Mouse (Mus musculus) heart, embryonic 12.5 days (tissue): ENCODE measurements at regions not wholly inside any gene's neighbourhood (a gene's known extent, or its start where the extent isn't known, plus 50 kb on each side); places are given as distances from the start of the nearest gene placed in this dataset.

Experiments
- ATAC-seq: fragments of 200-750 bp; cut with Nextera tagmentation; 2 replicates; pipeline ENCODE4 v1.8.0; 2017; ENCODE audit warnings: moderate TSS enrichment, moderate library complexity; ENCODE audit not compliant: insufficient number of reproducible peaks, low FRiP score
- H3K27ac ChIP-seq: fragments of 300-500 bp; sonication (generic); 2 replicates; pipeline ENCODE4 v1.5.1; 2016; ENCODE audit warnings: mild to moderate bottlenecking, moderate library complexity; ENCODE audit not compliant: poor library complexity, severe bottlenecking
- H3K27me3 ChIP-seq: fragments of 300-500 bp; sonication (generic); replicated peaks from 2 replicates; pipeline ENCODE4 v1.6.1; 2016; ENCODE audit warnings: mild to moderate bottlenecking, moderate library complexity
- H3K36me3 ChIP-seq: fragments of 300-500 bp; sonication (generic); 2 replicates; pipeline ENCODE4 v1.6.1; 2016; ENCODE audit warnings: mild to moderate bottlenecking, moderate library complexity
- H3K4me1 ChIP-seq: fragments of 300-500 bp; sonication (generic); replicated peaks from 2 replicates; pipeline ENCODE4 v1.6.1; 2016; ENCODE audit warnings: mild to moderate bottlenecking
- H3K4me2 ChIP-seq: fragments of 300-500 bp; sonication (generic); 2 replicates; pipeline ENCODE4 v1.6.1; 2016; ENCODE audit warnings: mild to moderate bottlenecking, moderate library complexity
- H3K4me3 ChIP-seq: fragments of 300-500 bp; sonication (generic); 2 replicates; pipeline ENCODE4 v1.5.1; 2016; ENCODE audit warnings: mild to moderate bottlenecking
- H3K9ac ChIP-seq: fragments of 300-500 bp; sonication (generic); 2 replicates; pipeline ENCODE4 v1.6.1; 2016; ENCODE audit warnings: mild to moderate bottlenecking, moderate library complexity
- H3K9me3 ChIP-seq: fragments of 300-500 bp; sonication (generic); replicated peaks from 2 replicates; pipeline ENCODE4 v1.6.1; 2016; ENCODE audit warnings: mild to moderate bottlenecking, moderate library complexity
- whole genome bisulfite sequencing: fragments of 180-500 bp; shearing (Covaris S2); methylation state at CpG from one replicate; pipeline ENCODE4 v1.1.7; 2016; 5-methylcytosine and 5-hydroxymethylcytosine counted together

- no peak for ATAC-seq
- H3K4me2 ChIP-seq, result no peak overlapping the region
Observed at GRCm38 (mm10) chr13:107462791-107463190, 440.9 kb upstream of the Kif2a start.

GRCm38 (mm10) chr13:107461048-107461912 is 439.4 kb upstream of the Kif2a start:
- 0 out of 2 replicates have a peak overlapping the region, but pooled peaks have one; percentile 10 for H3K4me3 ChIP-seq
- 17% methylated on average over 16 of the region's 16 CpGs for WGBS

More at GRCm38 (mm10) chr13:107462791-107463190, 440.9 kb upstream of the Kif2a start:
- Histone ChIP-seq H3K36me3 (no peaks in the 10 kb centered on the region), H3K9me3 (no peaks in the 10 kb centered on the region), H3K27ac (no peak overlapping the region), H3K4me3 (no peak overlapping the region), H3K9ac (no peak overlapping the region), H3K4me1 (peaks cover 4% of the 10 kb centered on the region; the same call in 1 of the 2 replicates), H3K27me3 (no peaks in the 10 kb centered on the region)
- 87% methylated on average over 7 of the region's 7 CpGs for WGBS

DNA sequence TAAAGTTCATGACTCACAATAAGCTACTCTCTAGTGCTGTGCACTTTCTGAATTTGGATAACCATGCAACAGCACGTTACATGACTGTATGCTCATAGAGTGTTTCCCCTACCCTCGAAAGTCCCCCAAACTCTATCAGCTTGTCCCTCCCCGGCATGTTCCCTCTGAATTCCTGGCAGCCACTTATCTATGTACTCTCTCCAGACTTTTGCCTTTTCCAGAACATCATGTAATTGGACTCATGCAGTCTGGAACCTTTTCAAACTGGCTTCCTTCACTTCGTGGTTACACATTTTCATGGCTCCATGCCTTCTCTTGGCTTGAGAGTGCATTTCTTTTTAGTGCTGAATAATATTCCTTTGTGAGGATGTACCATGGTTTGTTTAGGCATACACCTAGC is 436.8 kb upstream of the Kif2a start:
- Histone ChIP-seq H3K9me3 (no peaks in the 10 kb centered on the region), H3K9ac (no peak overlapping the region), H3K27ac (no peak overlapping the region), H3K4me2 (no peak overlapping the region), H3K4me3 (no peak overlapping the region), H3K4me1 (peaks cover 4% of the 10 kb centered on the region; the same call in 1 of the 2 replicates), H3K27me3 (0 out of 2 replicates have a peak, but pooled peaks cover 4% of the 10 kb centered on the region), H3K36me3 (no peaks in the 10 kb centered on the region)
- no peak for ATAC-seq
- WGBS, result 64% methylated on average over 4 of the region's 4 CpGs

More at GRCm38 (mm10) chr13:107461048-107461912, 439.4 kb upstream of the Kif2a start:
- Histone ChIP-seq H3K9ac (no peak overlapping the region), H3K9me3 (no peaks in the 10 kb centered on the region), H3K4me1 (peaks cover 4% of the 10 kb centered on the region; the same call in 1 of the 2 replicates), H3K36me3 (no peaks in the 10 kb centered on the region), H3K4me2 (0 out of 2 replicates have a peak overlapping the region, but pooled peaks have one; percentile 28), H3K27ac (no peak overlapping the region), H3K27me3 (no peaks in the 10 kb centered on the region)
- ATAC-seq, result 0 out of 2 replicates have a peak, but pooled peaks have one; percentile 42

GRCm38 (mm10) chr13:107457270-107457669 is 435.3 kb upstream of the Kif2a start:
- ATAC-seq, result no peak
- no peak overlapping the region for H3K4me3 ChIP-seq
- H3K36me3 ChIP-seq, result no peaks in the 10 kb centered on the region
- no peak overlapping the region for H3K27ac ChIP-seq
- peaks cover 4% of the 10 kb centered on the region; the same call in 1 of the 2 replicates for H3K4me1 ChIP-seq
- 0 out of 2 replicates have a peak, but pooled peaks cover 4% of the 10 kb centered on the region for H3K27me3 ChIP-seq
- no peak overlapping the region for H3K4me2 ChIP-seq
- 73% methylated on average over 10 of the region's 10 CpGs for whole genome bisulfite sequencing
- H3K9me3 ChIP-seq, result no peaks in the 10 kb centered on the region
- H3K9ac ChIP-seq, result no peak overlapping the region

DNA sequence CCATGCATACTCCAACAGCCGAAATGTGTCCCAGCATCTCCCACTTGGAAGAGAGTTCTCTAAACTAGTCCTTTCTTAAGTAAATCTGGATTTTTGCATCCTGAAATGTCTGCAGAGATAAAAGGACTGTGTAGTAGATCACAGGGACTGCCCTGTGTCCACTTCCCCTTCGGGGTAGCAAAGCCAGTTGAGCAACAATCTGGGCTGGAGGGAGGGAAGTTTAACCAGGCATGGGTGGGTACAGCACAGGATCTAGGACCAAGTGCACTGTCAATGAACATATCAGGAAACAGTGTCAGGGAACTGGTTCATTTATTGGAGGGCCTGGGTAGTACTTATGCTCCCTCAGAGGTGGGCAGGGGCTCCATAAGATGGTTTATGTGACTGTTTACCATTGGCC is 434.5 kb upstream of the Kif2a start:
- Histone ChIP-seq H3K36me3 (no peaks in the 10 kb centered on the region), H3K4me1 (peaks cover 1% of the 10 kb centered on the region; the same call in 1 of the 2 replicates), H3K27me3 (0 out of 2 replicates have a peak, but pooled peaks cover 4% of the 10 kb centered on the region), H3K9me3 (peaks cover 5% of the 10 kb centered on the region; the same call in 1 of the 2 replicates), H3K27ac (no peak overlapping the region), H3K9ac (no peak overlapping the region), H3K4me3 (no peak overlapping the region), H3K4me2 (no peak overlapping the region)
- WGBS, result 80% methylated on average over 2 of the region's 2 CpGs
- no peak for ATAC-seq

- Histone ChIP-seq H3K4me2 (no peak overlapping the region), H3K4me3 (no peak overlapping the region), H3K9me3 (peaks cover 5% of the 10 kb centered on the region; the same call in 1 of the 2 replicates), H3K9ac (no peak overlapping the region), H3K27ac (no peak overlapping the region), H3K36me3 (no peaks in the 10 kb centered on the region), H3K4me1 (no peaks in the 10 kb centered on the region), H3K27me3 (no peaks in the 10 kb centered on the region)
- 75% methylated on average over 11 of the region's 11 CpGs for WGBS
- ATAC-seq, result no peak
Observed at GRCm38 (mm10) chr13:107449598-107450179, 427.8 kb upstream of the Kif2a start.

- H3K36me3 ChIP-seq, result no peaks in the 10 kb centered on the region
- no peak overlapping the region for H3K9ac ChIP-seq
- ATAC-seq, result no peak
- no peaks in the 10 kb centered on the region for H3K27me3 ChIP-seq
- no peak overlapping the region for H3K4me3 ChIP-seq
- WGBS, result 73% methylated on average over 2 of the region's 2 CpGs
- peaks cover 5% of the 10 kb centered on the region; the same call in 1 of the 2 replicates for H3K9me3 ChIP-seq
- H3K4me1 ChIP-seq, result no peaks in the 10 kb centered on the region
- H3K4me2 ChIP-seq, result no peak overlapping the region
- no peak overlapping the region for H3K27ac ChIP-seq
Observed at GRCm38 (mm10) chr13:107447813-107448212, 425.9 kb upstream of the Kif2a start.

GRCm38 (mm10) chr13:107419363-107420155 is 397.6 kb upstream of the Kif2a start:
- H3K4me1 ChIP-seq, result no peaks in the 10 kb centered on the region
- H3K27ac ChIP-seq, result no peak overlapping the region
- no peak overlapping the region for H3K4me2 ChIP-seq
- no peak for ATAC-seq
- no peak overlapping the region for H3K4me3 ChIP-seq
- H3K9me3 ChIP-seq, result 0 out of 2 replicates have a peak, but pooled peaks cover 2% of the 10 kb centered on the region
- H3K36me3 ChIP-seq, result no peaks in the 10 kb centered on the region
- H3K27me3 ChIP-seq, result no peaks in the 10 kb centered on the region
- 62% methylated on average over 3 of the region's 3 CpGs for WGBS
- H3K9ac ChIP-seq, result no peak overlapping the region

DNA sequence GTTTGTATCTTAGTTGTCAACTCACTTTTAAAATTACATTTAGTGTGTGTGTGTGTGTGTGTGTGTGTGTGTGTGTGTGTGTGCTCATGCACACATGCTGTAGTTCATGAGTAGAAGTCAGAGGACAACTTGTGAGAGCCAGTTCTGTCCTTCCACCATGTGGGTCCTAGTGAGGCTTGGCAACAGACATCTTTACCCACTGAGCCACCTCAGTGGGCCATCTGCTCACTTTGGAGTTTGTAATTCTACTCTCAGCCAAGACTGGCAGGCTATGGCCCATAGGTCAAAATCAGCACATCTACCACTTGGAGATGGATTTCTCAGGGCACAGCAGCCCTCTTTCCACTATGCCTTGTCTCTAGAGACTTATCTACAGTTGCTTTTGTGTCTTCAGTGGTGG is 388.3 kb upstream of the Kif2a start:
- no peak for ATAC-seq
- no peak overlapping the region for H3K4me2 ChIP-seq
- H3K36me3 ChIP-seq, result no peaks in the 10 kb centered on the region
- H3K9me3 ChIP-seq, result no peaks in the 10 kb centered on the region
- H3K27ac ChIP-seq, result no peak overlapping the region
- no peak overlapping the region for H3K9ac ChIP-seq
- no peaks in the 10 kb centered on the region; the same call in 1 of the 2 replicates for H3K4me1 ChIP-seq
- no peaks in the 10 kb centered on the region for H3K27me3 ChIP-seq
- no peak overlapping the region for H3K4me3 ChIP-seq

DNA sequence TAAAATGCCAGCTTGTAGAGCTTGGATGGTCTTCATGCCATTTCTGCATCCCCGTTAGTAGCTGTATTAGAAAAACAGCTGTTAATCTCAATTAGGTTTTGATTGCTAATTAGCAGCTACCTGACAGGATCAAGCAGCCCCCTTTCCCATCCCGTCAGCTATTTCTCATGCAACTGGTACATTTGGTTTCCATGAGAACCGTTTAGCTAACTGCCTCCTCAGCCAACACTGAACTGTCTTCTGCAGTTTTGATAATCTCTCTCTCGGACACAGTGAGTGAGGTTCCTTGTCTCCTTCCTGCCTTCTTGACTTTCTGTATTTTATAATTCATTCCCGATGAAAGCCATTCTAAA is 385.7 kb upstream of the Kif2a start:
- no peaks in the 10 kb centered on the region; the same call in 1 of the 2 replicates for H3K4me1 ChIP-seq
- H3K4me2 ChIP-seq, result no peak overlapping the region
- H3K4me3 ChIP-seq, result no peak overlapping the region
- no peaks in the 10 kb centered on the region for H3K9me3 ChIP-seq
- no peaks in the 10 kb centered on the region for H3K36me3 ChIP-seq
- ATAC-seq, result no peak
- H3K27ac ChIP-seq, result no peak overlapping the region
- no peak overlapping the region for H3K9ac ChIP-seq
- no peaks in the 10 kb centered on the region for H3K27me3 ChIP-seq
- 71% methylated on average over 5 of the region's 5 CpGs for WGBS
